Mouse (Mus musculus) skeletal muscle tissue, adult 2 months (tissue): ENCODE results near the gene Tmcc3.
A peak's percentile ranks its signal among the peaks of the same experiment; 100 is the strongest.

ENCODE experiments used
- DNase-seq: peaks from one replicate; pipeline ENCODE4 v3.0.0-alpha.2; 2012; ENCODE audit warnings: low read depth, low spot score

Tmcc3 gene

GRCm38 (mm10) chr10:94466313-94466712 lies 154.6 kb downstream of the Tmcc3 start:
- DNase-seq = peak; percentile 48

GRCm38 (mm10) chr10:94471487-94471886 lies 159.7 kb downstream of the Tmcc3 start:
- no peak for DNase-seq

GRCm38 (mm10) chr10:94473501-94473900 lies 161.8 kb downstream of the Tmcc3 start:
- DNase-seq = no peak

GRCm38 (mm10) chr10:94474185-94474584 lies 162.4 kb downstream of the Tmcc3 start:
- DNase-seq = no peak

GRCm38 (mm10) chr10:94477366-94478225 lies 165.8 kb downstream of the Tmcc3 start:
- no peak for DNase-seq

- DNase-seq = peak; percentile 81
Observed at GRCm38 (mm10) chr10:94479646-94480045, 167.9 kb downstream of the Tmcc3 start.

GRCm38 (mm10) chr10:94480380-94481101 lies 168.8 kb downstream of the Tmcc3 start:
- peak; percentile 77 for DNase-seq

GRCm38 (mm10) chr10:94481613-94482012 lies 169.9 kb downstream of the Tmcc3 start:
- DNase-seq = no peak

GRCm38 (mm10) chr10:94486179-94486578 lies 174.4 kb downstream of the Tmcc3 start:
- DNase-seq = no peak

- DNase-seq = no peak
Observed at GRCm38 (mm10) chr10:94489509-94489908, 177.8 kb downstream of the Tmcc3 start.

GRCm38 (mm10) chr10:94491006-94491405 lies 179.3 kb downstream of the Tmcc3 start:
- DNase-seq = no peak

GRCm38 (mm10) chr10:94494403-94494846 lies 182.7 kb downstream of the Tmcc3 start:
- DNase-seq = peak; percentile 76

GRCm38 (mm10) chr10:94495496-94496235 lies 183.9 kb downstream of the Tmcc3 start:
- DNase-seq = no peak

GRCm38 (mm10) chr10:94496826-94497440 lies 185.2 kb downstream of the Tmcc3 start:
- DNase-seq = no peak

- DNase-seq = no peak
Observed at GRCm38 (mm10) chr10:94500210-94500876, 188.6 kb downstream of the Tmcc3 start.

GRCm38 (mm10) chr10:94500877-94501273 lies 189.1 kb downstream of the Tmcc3 start:
- no peak for DNase-seq

- DNase-seq = no peak
Observed at GRCm38 (mm10) chr10:94501796-94502195, 190.0 kb downstream of the Tmcc3 start.

- no peak for DNase-seq
Observed at GRCm38 (mm10) chr10:94505248-94505772, 193.6 kb downstream of the Tmcc3 start.

GRCm38 (mm10) chr10:94508863-94509262 lies 197.1 kb downstream of the Tmcc3 start:
- DNase-seq = no peak

GRCm38 (mm10) chr10:94512771-94513170 lies 201.0 kb downstream of the Tmcc3 start:
- no peak for DNase-seq

GRCm38 (mm10) chr10:94514091-94514505 lies 202.3 kb downstream of the Tmcc3 start:
- no peak for DNase-seq
